Mouse (Mus musculus) kidney, adult 2 months (tissue): Measurements from ENCODE around the gene Hmga1.

Experiments used
- CTCF ChIP-seq: fragments of 200-500 bp; conservative IDR thresholded peaks from 2 replicates; pipeline ENCODE4 v1.5.1; 2011; ENCODE audit warnings: low read depth, mild to moderate bottlenecking, control low read depth, low read length, moderate library complexity, mixed read lengths; ENCODE audit not compliant: insufficient read depth, insufficient read length
- POLR2A ChIP-seq: fragments of 200-500 bp; IDR thresholded peaks from one replicate; pipeline ENCODE4 v1.6.1; 2011; ENCODE audit warnings: low read depth, low read length, control low read depth

GRCm38 (mm10) chr17:27603522-27604234 is 47.4 kb downstream of the Hmga1 start:
- TF ChIP-seq CTCF = no peak
- TF ChIP-seq POLR2A = no peak
